Mouse (Mus musculus) E14TG2a.4 (cell line): ENCODE results near the gene Plb1.

Experiments used
- H3K27me3 ChIP-seq: 2 replicates; pipeline ENCODE4 v1.6.1; 2014; ENCODE audit warnings: low read length, control low read depth; ENCODE audit not compliant: insufficient read depth
- H3K36me3 ChIP-seq: 2 replicates; pipeline ENCODE4 v1.6.1; 2014; ENCODE audit warnings: low read length, control low read depth; ENCODE audit not compliant: insufficient read depth
- H3K4me1 ChIP-seq: replicated peaks from 2 replicates; pipeline ENCODE4 v1.6.1; 2014; ENCODE audit warnings: low read depth, low read length, control low read depth
- H3K4me3 ChIP-seq: replicated peaks from 2 replicates; pipeline ENCODE4 v1.5.1; 2014; ENCODE audit warnings: mild to moderate bottlenecking, low read length
- H3K9me3 ChIP-seq: 2 replicates; pipeline ENCODE4 v1.6.1; 2014; ENCODE audit warnings: low read length, control low read depth
- CTCF ChIP-seq: conservative IDR thresholded peaks from 2 replicates; pipeline ENCODE4 v1.5.1; 2014; ENCODE audit warnings: low read length
- NANOG ChIP-seq: IDR thresholded peaks from 2 replicates; pipeline ENCODE4 v1.6.1; 2014; ENCODE audit warnings: borderline replicate concordance, low read length, mixed read lengths
- POU5F1 ChIP-seq: IDR thresholded peaks from 2 replicates; pipeline ENCODE4 v1.6.1; 2014; ENCODE audit warnings: low read length, borderline replicate concordance

Gene Plb1

DNA sequence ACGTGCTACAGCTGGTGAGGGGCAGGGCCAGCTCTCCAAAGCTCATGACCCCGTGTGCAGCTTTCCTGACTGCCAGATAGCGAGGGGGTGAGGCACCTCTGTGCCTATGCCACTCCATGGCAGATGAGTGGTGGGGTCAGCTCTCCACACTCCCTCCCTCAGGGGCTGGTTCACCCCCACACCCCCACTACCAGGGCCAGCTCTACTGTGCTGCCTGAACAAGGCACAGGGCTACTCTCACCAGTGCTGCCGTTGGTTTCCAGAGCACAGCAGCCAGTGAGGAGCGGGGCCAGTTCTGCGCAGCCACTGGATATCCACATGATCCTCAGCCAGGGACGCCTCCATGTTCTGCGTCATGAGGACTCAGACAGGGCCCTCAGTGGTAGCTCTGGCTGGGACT lies 15.0 kb upstream of the Plb1 start:
- Histone ChIP-seq H3K27me3 (0 out of 2 replicates have a peak, but pooled peaks cover 8% of the 10 kb centered on the region), H3K4me3 (peak overlapping the region; percentile 52), H3K36me3 (no peaks in the 10 kb centered on the region), H3K9me3 (peaks cover 3% of the 10 kb centered on the region; the same call in 1 of the 2 replicates), H3K4me1 (peaks cover 17% of the 10 kb centered on the region)
- TF ChIP-seq CTCF (no peak), NANOG (no peak), POU5F1 (no peak)

DNA sequence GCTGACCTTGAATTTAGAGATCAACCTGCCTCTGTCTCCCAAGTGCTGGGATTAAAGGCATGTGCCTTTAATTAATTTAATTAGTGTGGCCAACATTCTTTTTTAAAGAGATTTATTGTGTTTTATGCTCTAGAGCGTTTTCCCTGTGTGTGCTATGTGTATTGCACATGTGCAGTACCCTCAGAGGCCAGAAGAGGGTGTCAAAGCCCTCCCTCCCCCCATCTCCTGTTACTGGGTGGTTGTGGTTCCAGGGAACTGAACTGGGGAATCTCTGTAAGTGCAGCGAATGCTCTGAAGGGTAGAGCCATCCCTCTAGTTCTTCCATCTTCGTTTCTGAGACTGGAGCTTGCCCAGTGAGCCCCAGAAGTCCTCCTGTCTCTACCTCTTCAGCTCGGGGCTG lies 2.1 kb upstream of the Plb1 start:
- no peak overlapping the region for H3K4me3 ChIP-seq
- H3K36me3 ChIP-seq: no peaks in the 10 kb centered on the region
- H3K27me3 ChIP-seq: peaks cover 4% of the 10 kb centered on the region; the same call in 1 of the 2 replicates
- peaks cover 8% of the 10 kb centered on the region for H3K9me3 ChIP-seq
- TF ChIP-seq CTCF: peak; percentile 98
- no peak for TF ChIP-seq POU5F1
- no peak for TF ChIP-seq NANOG
- peaks cover 7% of the 10 kb centered on the region for H3K4me1 ChIP-seq

DNA sequence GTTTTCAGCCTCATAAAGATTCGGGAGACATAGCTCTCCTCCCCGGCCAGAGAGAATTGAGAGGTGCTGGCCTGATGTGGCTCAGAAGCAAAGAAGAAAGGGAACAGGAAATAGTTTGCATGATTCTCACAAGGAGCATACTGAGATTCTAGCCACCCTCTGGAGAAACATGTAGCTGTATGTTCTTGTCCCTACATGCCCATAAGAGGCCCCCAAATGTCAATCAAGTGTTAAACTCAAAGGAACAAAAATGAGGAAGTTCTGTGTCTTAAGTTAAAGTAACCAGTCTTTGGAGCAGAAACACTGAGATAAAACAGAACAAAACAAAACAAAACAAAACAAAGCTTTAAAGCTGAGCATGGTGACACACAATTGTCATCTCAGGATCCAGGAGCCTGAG lies 6.8 kb downstream of the Plb1 start:
- no peak overlapping the region for H3K4me3 ChIP-seq
- H3K4me1 ChIP-seq: no peaks in the 10 kb centered on the region
- peaks cover 4% of the 10 kb centered on the region; the same call in 1 of the 2 replicates for H3K27me3 ChIP-seq
- peaks cover 3% of the 10 kb centered on the region for H3K9me3 ChIP-seq
- no peaks in the 10 kb centered on the region for H3K36me3 ChIP-seq
- TF ChIP-seq POU5F1 (no peak), NANOG (no peak), CTCF (no peak)

DNA sequence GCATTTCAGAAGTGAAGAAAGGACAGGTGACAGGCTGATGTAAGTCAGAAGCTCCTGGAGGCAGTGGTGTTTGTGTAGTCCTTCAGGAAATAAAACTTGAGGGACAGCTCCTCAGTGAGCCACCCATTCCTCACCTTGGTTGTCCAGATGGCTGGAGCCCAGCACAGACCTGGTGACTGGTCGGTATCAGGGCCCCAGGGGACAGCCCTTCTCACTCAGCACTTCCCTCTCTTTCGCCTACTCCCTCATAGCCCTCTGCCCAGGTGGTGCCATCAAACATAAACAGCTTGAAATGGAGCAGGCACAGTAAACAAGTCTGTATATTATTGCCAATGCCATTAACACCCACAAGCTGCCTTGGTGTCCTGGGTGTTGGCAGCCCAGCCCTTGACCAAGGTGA lies 8.2 kb downstream of the Plb1 start:
- Histone ChIP-seq H3K9me3 (peaks cover 2% of the 10 kb centered on the region), H3K4me1 (no peaks in the 10 kb centered on the region), H3K4me3 (no peak overlapping the region), H3K27me3 (peaks cover 4% of the 10 kb centered on the region; the same call in 1 of the 2 replicates), H3K36me3 (no peaks in the 10 kb centered on the region)
- TF ChIP-seq CTCF (no peak), NANOG (no peak), POU5F1 (no peak)

- peaks cover 18% of the 10 kb centered on the region for H3K9me3 ChIP-seq
- no peak for TF ChIP-seq NANOG
- TF ChIP-seq POU5F1: no peak
- TF ChIP-seq CTCF: no peak
Measured at GRCm38 (mm10) chr5:32243286-32243885, 10.9 kb downstream of the Plb1 start.

DNA sequence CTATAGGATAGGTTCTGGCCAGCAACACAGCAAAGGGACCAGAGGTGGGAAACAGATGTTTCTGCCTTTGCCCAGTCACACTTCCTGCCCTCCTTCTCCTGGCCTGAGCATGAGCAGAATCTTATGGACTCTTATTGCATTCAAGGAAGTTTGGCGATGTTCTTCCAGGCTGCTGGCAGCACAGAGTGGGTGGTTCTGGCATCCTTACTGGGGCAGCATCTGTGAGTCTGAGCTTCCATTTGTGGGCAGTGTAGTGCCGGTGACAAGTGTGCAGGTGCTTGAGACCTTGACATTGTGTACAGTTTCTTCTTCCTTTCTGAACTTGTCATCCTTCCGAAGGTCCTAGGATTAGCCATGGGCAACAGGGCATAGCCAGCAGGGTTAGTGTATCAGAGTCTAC lies 12.9 kb downstream of the Plb1 start:
- Histone ChIP-seq H3K36me3 (no peaks in the 10 kb centered on the region), H3K4me1 (no peaks in the 10 kb centered on the region), H3K4me3 (no peak overlapping the region), H3K27me3 (peaks cover 4% of the 10 kb centered on the region; the same call in 1 of the 2 replicates), H3K9me3 (peaks cover 18% of the 10 kb centered on the region)
- TF ChIP-seq CTCF: no peak
- TF ChIP-seq NANOG: no peak
- TF ChIP-seq POU5F1: no peak

More at GRCm38 (mm10) chr5:32243286-32243885, 10.9 kb downstream of the Plb1 start:
- Histone ChIP-seq H3K4me3 (no peak overlapping the region), H3K27me3 (peaks cover 4% of the 10 kb centered on the region; the same call in 1 of the 2 replicates), H3K4me1 (no peaks in the 10 kb centered on the region), H3K36me3 (no peaks in the 10 kb centered on the region)

- no peaks in the 10 kb centered on the region for H3K9me3 ChIP-seq
- H3K27me3 ChIP-seq: peaks cover 3% of the 10 kb centered on the region; the same call in 1 of the 2 replicates
- no peak for TF ChIP-seq POU5F1
- TF ChIP-seq CTCF: no peak
- no peak for TF ChIP-seq NANOG
Measured at GRCm38 (mm10) chr5:32260751-32261150, 28.2 kb downstream of the Plb1 start.

DNA sequence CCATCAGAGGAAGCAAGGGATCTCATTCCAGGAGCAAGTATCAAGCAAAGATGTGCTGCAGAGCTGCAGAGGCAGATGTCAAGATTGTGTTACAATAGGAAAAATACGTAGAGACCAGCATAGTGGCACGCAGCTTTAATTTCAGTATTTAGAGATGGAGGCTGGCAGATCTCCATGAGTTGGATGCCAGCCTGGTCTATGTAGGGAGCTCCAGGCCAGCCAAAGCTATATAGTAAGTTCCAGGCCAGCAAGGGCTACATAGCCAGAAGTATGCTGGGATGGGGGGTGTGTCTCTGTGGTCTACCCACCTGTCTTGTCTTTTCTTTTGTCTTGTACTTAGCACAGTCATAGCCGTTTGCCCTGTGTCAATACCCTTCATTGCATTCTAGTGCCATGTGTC lies 28.7 kb downstream of the Plb1 start:
- Histone ChIP-seq H3K9me3 (no peaks in the 10 kb centered on the region), H3K4me3 (no peak overlapping the region), H3K36me3 (no peaks in the 10 kb centered on the region), H3K27me3 (peaks cover 3% of the 10 kb centered on the region; the same call in 1 of the 2 replicates), H3K4me1 (no peaks in the 10 kb centered on the region)
- TF ChIP-seq CTCF (no peak), POU5F1 (no peak), NANOG (no peak)

More at GRCm38 (mm10) chr5:32260751-32261150, 28.2 kb downstream of the Plb1 start:
- Histone ChIP-seq H3K4me3 (no peak overlapping the region), H3K4me1 (no peaks in the 10 kb centered on the region), H3K36me3 (no peaks in the 10 kb centered on the region)
